Mouse (Mus musculus) gastrocnemius, postnatal 25 days (tissue): ENCODE results near the gene Smarcd1. TPM values are rescaled to one million over a fixed set of nuclear protein-coding genes. Genes with fewer than 3 reads are reported as not detected.

Experiments used
- DNase-seq: peaks from one replicate; pipeline ENCODE4 v3.0.0; 2022
- total RNA-seq, 2 experiments: library from RNA; stranded (reverse); gene quantifications; 1 replicate in 1 of 2; 2 replicates in 1 of 2; pipeline ENCODE4 v1.2.3; 2021

Gene Smarcd1
- total RNA-seq, 2 experiments from 2014 or later, result 4.6 to 5.9 TPM

- DNase-seq, result no peak
These were observed 31.3 kb downstream of the Smarcd1 start for GRCm38 (mm10) chr15:99733186-99733585.

- DNase-seq, result peak; percentile 100
These were observed 33.7 kb downstream of the Smarcd1 start for GRCm38 (mm10) chr15:99735631-99736030.

- DNase-seq, result no peak
These were observed 34.7 kb downstream of the Smarcd1 start for GRCm38 (mm10) chr15:99736675-99737074.

GRCm38 (mm10) chr15:99740229-99740628, 38.3 kb downstream of the Smarcd1 start:
- DNase-seq, result no peak

- no peak for DNase-seq
These were observed 52.3 kb downstream of the Smarcd1 start for GRCm38 (mm10) chr15:99754204-99754603.

Other genes with a start within 250 kb of the Smarcd1 start
- 1 to 10 TPM; 3.1 to 4.8 TPM for gene Nckap5l, start 244.4 kb upstream of the Smarcd1 start, total RNA-seq
- 1 to 10 TPM; 3.0 to 4.1 TPM for gene Bcdin3d, start 227.4 kb upstream of the Smarcd1 start, total RNA-seq
- gene Faim2, start 174.0 kb upstream of the Smarcd1 start, total RNA-seq, result under 1 TPM; 0.13 to 0.20 TPM
- gene Aqp2, start 123.1 kb upstream of the Smarcd1 start, total RNA-seq, result not detected
- not detected for gene Aqp5, start 111.3 kb upstream of the Smarcd1 start, total RNA-seq
- gene Aqp6, start 100.7 kb upstream of the Smarcd1 start, total RNA-seq, result not detected
- gene Racgap1, start 50.5 kb upstream of the Smarcd1 start, total RNA-seq, result 1 to 10 TPM; 1.3 to 2.1 TPM
- gene Asic1, start 31.8 kb upstream of the Smarcd1 start, total RNA-seq, result under 1 TPM; 0.08 to 0.61 TPM
- 1 to 10 TPM in 1 of 2 experiments, not detected in 1; 1.6 TPM for gene Gm17349, start 3.4 kb downstream of the Smarcd1 start, total RNA-seq
- 100 to 1,000 TPM; 415 to 536 TPM for gene Gpd1, start 15.4 kb downstream of the Smarcd1 start, total RNA-seq
- 100 to 1,000 TPM; 171 to 172 TPM for gene Cox14, start 23.5 kb downstream of the Smarcd1 start, total RNA-seq
- gene Cers5, start 70.8 kb downstream of the Smarcd1 start, total RNA-seq, result 1 to 10 TPM; 4.0 to 6.1 TPM
- gene Lima1, start 173.3 kb downstream of the Smarcd1 start, total RNA-seq, result 10 to 100 TPM; 10.9 to 12.0 TPM